21 mouse cellular contexts compared by ENCODE assay signal in the genomic region with DNA sequence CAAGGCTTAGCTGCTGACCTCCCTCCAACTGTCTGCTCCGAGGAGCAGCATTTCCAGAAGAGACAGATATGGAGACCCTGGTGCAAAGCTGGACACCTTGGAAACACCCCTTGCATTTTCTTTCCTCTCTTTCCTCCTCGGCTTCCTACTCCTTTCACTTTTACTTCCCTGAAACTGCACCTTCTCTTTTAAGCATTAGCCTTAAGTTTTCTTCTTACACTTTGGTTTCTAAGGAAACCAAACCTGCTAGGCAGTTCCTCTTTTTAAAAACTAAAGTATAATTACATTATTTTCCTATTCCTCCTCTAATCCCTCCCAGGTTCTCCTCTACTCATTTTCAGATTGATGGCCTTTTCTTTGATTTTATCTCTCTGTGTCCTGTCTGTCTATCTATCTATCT. TPM values are rescaled to one million over a fixed set of nuclear protein-coding genes. Genes with fewer than 3 reads are reported as not detected.
A peak's percentile ranks its signal among the peaks of the same experiment; 100 is the strongest.
DNase-seq lines count a peak whose midpoint lies in the region; ATAC-seq and TF ChIP-seq lines count a peak whose summit lies in the region.
"Had no signal": no experiment of that assay in that cellular context is flagged by ENCODE, and none has a peak within 500 bp of the region (broad histone marks: within the 10 kb centered on the region; RNA-seq: fewer than 3 reads in every experiment).

No protein-coding gene starts in this region.

- peak; percentile 91 for ATAC-seq in granulocyte monocyte progenitor cell, adult 5-6 weeks (replicated peaks; ENCODE audit: poor library complexity, severe bottlenecking)
- peak; percentile 37; the same call in 1 of the 2 replicates for ATAC-seq in megakaryocyte-erythroid progenitor cell, adult 5-6 weeks (replicated peaks; ENCODE audit: low FRiP score, low TSS enrichment, poor library complexity, severe bottlenecking)
- no peak for ATAC-seq in forebrain, postnatal 0 days

- H3K9ac ChIP-seq in forebrain, postnatal 0 days: no peak overlapping the region
- H3K9ac ChIP-seq: heart, embryonic 13.5 days; hindbrain, embryonic 12.5 days; neural tube, embryonic 13.5 days had no signal

- no peaks in the 10 kb centered on the region for H3K27me3 ChIP-seq in spleen, adult 2 months (ENCODE audit: control insufficient read depth, insufficient read depth, low read length)
- no peaks in the 10 kb centered on the region for H3K27me3 ChIP-seq in forebrain, postnatal 0 days (ENCODE audit: insufficient read depth, low read length)
- H3K27me3 ChIP-seq: heart, embryonic 13.5 days; hindbrain, embryonic 12.5 days; neural tube, embryonic 13.5 days had no signal

- H3K27ac ChIP-seq in spleen, adult 2 months (ENCODE audit: insufficient read depth, low read length): no peak overlapping the region
- no peak overlapping the region for H3K27ac ChIP-seq in forebrain, postnatal 0 days (ENCODE audit: low read depth, low read length)
- H3K27ac ChIP-seq: forebrain, embryonic 10.5 days; heart, adult 2 months; heart, embryonic 13.5 days; hindbrain, embryonic 12.5 days; midbrain, embryonic 10.5 days; neural tube, embryonic 13.5 days had no signal

- TF ChIP-seq POLR2A in spleen, adult 2 months (IDR thresholded peaks at IDR 0.05; ENCODE audit: low read depth, low read length): no peak

- H3K9me3 ChIP-seq in forebrain, postnatal 0 days (ENCODE audit: low read length): no peaks in the 10 kb centered on the region
- H3K9me3 ChIP-seq: forebrain, embryonic 10.5 days; hindbrain, embryonic 12.5 days; midbrain, embryonic 10.5 days; neural tube, embryonic 13.5 days had no signal

- WGBS in spleen, adult 2 months: 16% methylated on average over 2 of the region's 2 CpGs
- WGBS in forebrain, postnatal 0 days: 80% methylated on average over 2 of the region's 2 CpGs

- H3K4me1 ChIP-seq in spleen, adult 2 months (ENCODE audit: control insufficient read depth, insufficient read depth, insufficient read length): peaks cover 14% of the 10 kb centered on the region; the same call in 1 of the 2 replicates
- H3K4me1 ChIP-seq in forebrain, postnatal 0 days (ENCODE audit: insufficient read depth): no peaks in the 10 kb centered on the region
- H3K4me1 ChIP-seq: forebrain, embryonic 10.5 days; hindbrain, embryonic 12.5 days; midbrain, embryonic 10.5 days; neural tube, embryonic 13.5 days had no signal

- no peak overlapping the region for H3K4me2 ChIP-seq in forebrain, postnatal 0 days (ENCODE audit: low read depth)
- H3K4me2 ChIP-seq: heart, embryonic 13.5 days; hindbrain, embryonic 12.5 days; neural tube, embryonic 13.5 days had no signal

- H3K4me3 ChIP-seq in spleen, adult 2 months (ENCODE audit: extremely low read depth, insufficient read depth, insufficient read length): peak overlapping the region; percentile 5; the same call in 1 of the 2 replicates
- H3K4me3 ChIP-seq in forebrain, postnatal 0 days (ENCODE audit: low read depth, low read length): no peak overlapping the region
- H3K4me3 ChIP-seq: forebrain, embryonic 10.5 days; heart, adult 2 months; heart, embryonic 13.5 days; hindbrain, embryonic 12.5 days; midbrain, embryonic 10.5 days; neural tube, embryonic 13.5 days had no signal

- H3K36me3 ChIP-seq in spleen, adult 2 months (ENCODE audit: control insufficient read depth, insufficient read depth, low read length): no peaks in the 10 kb centered on the region
- H3K36me3 ChIP-seq in forebrain, postnatal 0 days (ENCODE audit: insufficient read depth): no peaks in the 10 kb centered on the region
- H3K36me3 ChIP-seq: forebrain, embryonic 10.5 days; hindbrain, embryonic 12.5 days; midbrain, embryonic 10.5 days; neural tube, embryonic 13.5 days had no signal

- no peak for TF ChIP-seq CTCF in spleen, adult 2 months (IDR thresholded peaks at IDR 0.05; ENCODE audit: extremely low read depth, insufficient read depth, insufficient read length, insufficient replicate concordance)
- no peak for TF ChIP-seq CTCF in forebrain, postnatal 0 days (IDR thresholded peaks at IDR 0.05; ENCODE audit: low read depth)

- no peak for DNase-seq in spleen, adult 2 months (ENCODE audit: low read depth in 1 of 2, low spot score in 2 of 2)
- no peak for DNase-seq in spleen, postnatal 10 days (ENCODE audit: low spot score in 2 of 2)
- no peak for DNase-seq in urinary bladder, postnatal 14 days (ENCODE audit: low spot score)
- DNase-seq in forebrain, postnatal 0 days: no peak
- no peak for DNase-seq in kidney, postnatal 36 days
- DNase-seq: adrenal gland, postnatal 25 days; cerebellum, adult 11 months; cerebellum, adult 9-11 months; gastrocnemius, postnatal 25 days; heart, adult 2 months; heart, postnatal 14 days; kidney, adult 18-20 months; left cerebral cortex, postnatal 4 days; lung, postnatal 14 days had no signal

RNA-seq across cellular contexts. Expression of a gene that starts 43.9 kb away (rescaled TPM):
- 0.72 and 0.95 TPM in 2 replicates for polyA plus RNA-seq in spleen, adult 2 months (2012; rRNA removed)
- 1.1 and 4.3 TPM in 2 replicates for total RNA-seq in granulocyte monocyte progenitor cell, adult 5-6 weeks (2014; fragmentation: Nextera tagmentation)
- total RNA-seq in granulocyte monocyte progenitor cell, adult 5-6 weeks (2017): 0.21 and 1.6 TPM in 2 replicates
- total RNA-seq in megakaryocyte-erythroid progenitor cell, adult 5-6 weeks (2014; fragmentation: Nextera tagmentation): not detected in 2 replicates
- 0.88 TPM in 1 of 2 replicates, not detected in the other for total RNA-seq in megakaryocyte-erythroid progenitor cell, adult 5-6 weeks (2017)
- 24.8 and 26.3 TPM in 2 replicates for total RNA-seq in forebrain, postnatal 0 days (2014; rRNA removed)
- polyA plus RNA-seq in forebrain, postnatal 0 days (2015; fragmentation: Nextera tagmentation; extraction: Ambion mirVana): 21.5 and 26.5 TPM in 2 replicates
